Mouse (Mus musculus): ENCODE data around the gene Setd1b.
"Not testable (repeated sequence)": the region's sequence is repeated elsewhere in the genome, so short reads cannot be mapped to it uniquely, and the experiment has no call there.

Setd1b gene

DNA sequence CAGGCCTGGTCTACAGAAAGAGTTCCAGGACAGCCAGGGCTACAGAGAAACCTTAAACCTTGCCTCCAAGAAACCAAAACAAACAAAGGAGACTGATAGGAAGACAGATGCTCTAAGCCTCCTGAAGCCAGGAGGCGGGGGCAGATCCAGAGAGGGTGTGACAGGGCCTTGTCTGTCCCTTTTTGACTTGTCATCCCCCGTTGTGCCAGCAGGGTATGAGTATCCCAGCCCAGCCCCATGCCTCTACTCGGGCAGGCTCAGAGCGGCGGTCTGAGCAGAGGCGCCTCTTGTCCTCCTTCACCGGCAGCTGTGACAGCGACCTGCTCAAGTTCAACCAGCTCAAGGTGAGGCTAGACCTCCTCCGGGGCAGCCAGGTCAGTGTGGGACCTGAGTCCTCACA is 20.9 kb downstream of the Setd1b start:
- no peak for DNase-seq (ENCODE audit: low read depth)

DNA sequence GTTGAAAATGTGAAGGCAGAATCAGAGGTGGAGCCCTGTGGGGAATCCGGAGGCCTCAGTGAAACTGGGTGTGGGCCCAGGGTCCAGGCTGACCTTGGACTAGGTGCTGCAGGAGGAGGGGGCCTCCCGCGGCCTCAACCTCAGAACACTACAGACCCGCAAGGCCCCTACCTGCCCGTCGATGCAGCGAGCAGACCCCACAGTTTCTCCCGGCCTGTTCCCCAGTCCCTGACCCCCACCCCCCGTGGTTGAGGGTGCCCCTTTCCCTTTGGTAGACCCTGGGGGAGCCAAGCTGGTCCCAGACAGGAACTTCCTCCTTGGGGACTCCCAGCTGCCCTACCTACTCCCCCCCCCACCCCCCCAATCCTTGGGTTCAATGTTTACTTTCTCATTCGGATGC is 24.4 kb downstream of the Setd1b start:
- DNase-seq (ENCODE audit: low read depth) = no peak

DNA sequence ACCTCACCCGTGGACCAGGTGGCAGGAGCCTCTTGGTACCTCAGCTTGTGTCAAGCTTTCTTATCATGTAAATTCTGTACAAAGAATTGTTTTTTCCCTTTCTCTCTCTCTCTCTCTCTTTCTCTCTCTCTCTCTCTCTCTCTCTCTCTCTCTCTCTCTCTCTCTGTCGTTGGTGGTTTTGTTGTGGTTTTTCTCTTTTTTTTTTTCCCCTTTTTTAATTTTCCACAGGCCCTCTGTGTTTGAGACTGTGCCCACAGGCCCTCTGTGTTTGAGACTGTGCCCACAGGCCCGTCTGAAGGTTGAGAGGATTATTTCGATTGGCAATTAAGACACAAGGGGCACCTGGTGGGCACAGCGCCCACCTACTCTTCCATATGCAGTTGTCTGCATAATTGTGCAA is 25.6 kb downstream of the Setd1b start:
- no peak for DNase-seq (ENCODE audit: low read depth)

DNA sequence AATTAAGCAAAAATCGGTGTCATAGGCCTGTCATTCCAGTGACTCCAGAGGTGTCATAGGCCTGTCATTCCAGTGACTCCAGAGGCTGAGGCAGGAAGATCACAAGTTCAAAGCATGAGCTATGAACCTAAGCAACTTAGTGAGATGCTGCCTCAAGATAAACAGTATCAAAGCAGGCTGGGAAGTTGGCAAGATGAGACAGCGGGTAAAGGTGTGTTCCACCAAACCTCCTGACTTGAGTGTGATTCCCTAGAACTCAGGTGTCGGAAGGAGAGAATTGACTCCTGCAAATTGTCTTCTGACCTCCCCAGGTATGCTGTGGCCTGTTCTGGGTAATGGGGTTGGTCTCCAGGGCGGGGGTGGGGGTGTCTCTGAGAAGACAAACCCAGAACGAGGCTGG is 27.3 kb downstream of the Setd1b start, which contains the start of gene Psmd9:
TSS of gene Psmd9 (plus strand) at position 130 of the 400 bp plus-strand sequence.
- no peak for DNase-seq (ENCODE audit: low read depth)

- DNase-seq (ENCODE audit: low read depth) = peak; percentile 31
Measured at GRCm38 (mm10) chr5:123170365-123170764, 28.4 kb downstream of the Setd1b start.

- DNase-seq (ENCODE audit: low read depth) = peak; percentile 71
Measured at GRCm38 (mm10) chr5:123171646-123172350, 29.8 kb downstream of the Setd1b start.

GRCm38 (mm10) chr5:123178792-123179191 is 36.8 kb downstream of the Setd1b start:
- no peak for DNase-seq (ENCODE audit: low read depth)

DNA sequence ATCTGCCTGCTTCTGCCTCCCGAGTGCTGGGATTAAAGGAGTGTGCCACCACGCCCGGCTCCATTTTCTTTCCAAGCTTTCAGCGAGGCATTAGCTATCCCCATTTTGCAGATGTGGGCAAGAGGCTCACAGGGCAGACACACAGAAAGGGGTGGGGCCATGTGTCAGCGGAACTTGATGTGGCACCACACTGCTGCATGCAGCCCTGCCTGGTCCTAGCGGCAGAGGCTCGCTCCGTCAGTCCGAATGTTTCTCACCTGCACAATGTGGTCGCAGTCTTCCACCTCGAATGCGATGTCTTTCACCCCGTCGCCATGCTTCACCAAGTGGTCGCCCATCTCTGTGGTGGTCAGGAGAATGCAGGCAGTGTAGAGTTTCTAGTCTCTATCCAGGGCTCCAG is 38.4 kb downstream of the Setd1b start:
- DNase-seq (ENCODE audit: low read depth) = no peak

GRCm38 (mm10) chr5:123181536-123181935 is 39.5 kb downstream of the Setd1b start:
- no peak for DNase-seq (ENCODE audit: low read depth)

GRCm38 (mm10) chr5:123182651-123183050 is 40.7 kb downstream of the Setd1b start, which contains the start of gene Hpd:
TSS of gene Hpd (minus strand) at chr5:123182727.
- DNase-seq (ENCODE audit: low read depth) = no peak

DNA sequence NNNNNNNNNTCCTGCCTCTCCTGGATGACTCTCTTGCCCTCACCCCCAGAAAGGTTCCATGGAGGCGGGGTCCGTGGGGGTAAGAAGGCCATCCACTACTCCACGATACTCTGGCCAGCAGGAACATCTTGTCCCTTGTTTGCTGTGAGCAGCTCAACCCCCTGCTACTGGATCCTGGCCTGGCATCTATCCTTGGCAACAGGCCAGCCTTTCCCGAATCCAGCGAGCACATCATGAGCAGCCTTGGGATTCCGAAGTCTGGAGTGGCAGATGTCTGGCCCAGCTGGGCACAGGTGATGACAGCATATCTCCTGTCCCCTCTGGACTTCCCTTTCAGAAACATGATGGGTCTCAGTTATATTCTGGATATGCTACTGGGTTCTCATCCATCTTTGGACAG is 44.0 kb downstream of the Setd1b start:
- no peak for DNase-seq (ENCODE audit: low read depth)

- DNase-seq (ENCODE audit: low read depth) = no peak
Measured at GRCm38 (mm10) chr5:123187306-123187705, 45.3 kb downstream of the Setd1b start.

DNA sequence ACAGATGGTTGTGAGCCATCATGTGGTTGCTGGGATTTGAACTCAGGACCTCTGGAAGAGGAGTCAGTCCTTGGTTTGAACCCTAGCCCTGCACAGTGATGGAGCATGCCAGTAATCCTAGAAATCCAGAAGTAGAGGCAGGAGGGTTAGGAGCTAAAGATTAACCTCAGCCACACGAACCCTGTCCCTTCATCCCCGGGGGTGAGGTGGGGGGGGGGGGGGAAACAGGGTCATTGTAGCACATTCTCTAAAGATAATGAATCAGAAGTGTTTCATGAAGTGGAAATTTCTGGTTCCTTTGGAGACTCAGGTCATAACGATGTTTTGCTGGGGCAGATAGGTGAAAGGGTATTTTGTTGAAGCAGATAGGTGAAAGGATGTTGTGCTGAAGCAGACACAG is 48.9 kb downstream of the Setd1b start:
- no peak for DNase-seq (ENCODE audit: low read depth)

GRCm38 (mm10) chr5:123191427-123191826 is 49.4 kb downstream of the Setd1b start:
- DNase-seq (ENCODE audit: low read depth) = no peak

- DNase-seq (ENCODE audit: low read depth) = no peak
Measured at GRCm38 (mm10) chr5:123192606-123193150, 50.7 kb downstream of the Setd1b start.

DNA sequence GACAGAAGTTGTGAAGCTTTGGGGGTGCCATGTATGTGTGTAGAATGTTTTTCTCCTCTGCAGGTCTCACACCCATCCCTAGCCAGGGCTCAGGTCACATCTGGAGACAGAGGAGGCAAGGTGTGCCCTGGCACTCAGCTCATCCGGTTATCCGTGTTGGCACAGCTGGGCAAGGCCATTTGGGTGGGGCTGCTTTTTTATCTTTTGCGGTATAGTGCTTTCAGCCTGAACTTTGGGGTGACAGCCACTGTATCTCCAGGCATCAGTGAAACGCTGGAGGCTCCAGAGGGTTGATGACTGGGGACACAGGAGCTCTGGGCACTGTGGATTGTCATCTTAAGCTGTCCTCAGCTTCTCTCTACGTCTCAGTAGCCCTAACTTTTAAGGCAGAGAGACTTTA is 51.4 kb downstream of the Setd1b start:
- DNase-seq (ENCODE audit: low read depth) = no peak

DNA sequence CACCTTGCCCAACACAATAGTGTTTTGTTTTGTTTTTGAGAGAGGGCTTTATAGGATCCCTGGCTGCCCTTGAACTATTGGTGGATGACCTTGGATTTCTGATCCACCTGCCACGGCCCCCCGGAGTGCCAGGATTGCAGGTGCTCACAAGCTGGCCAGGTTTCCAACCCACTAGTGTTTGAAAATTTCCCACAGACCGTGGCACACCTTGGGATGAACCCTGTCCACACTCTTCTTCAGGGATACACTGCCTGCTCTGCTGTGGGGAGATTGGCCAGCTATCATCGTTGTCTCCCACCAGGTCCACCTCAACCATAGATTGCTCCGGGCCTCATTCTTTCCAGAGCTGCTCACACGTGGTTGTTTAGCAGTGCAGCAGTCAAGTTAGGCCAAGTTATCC is 52.9 kb downstream of the Setd1b start:
- DNase-seq (ENCODE audit: low read depth) = no peak

DNA sequence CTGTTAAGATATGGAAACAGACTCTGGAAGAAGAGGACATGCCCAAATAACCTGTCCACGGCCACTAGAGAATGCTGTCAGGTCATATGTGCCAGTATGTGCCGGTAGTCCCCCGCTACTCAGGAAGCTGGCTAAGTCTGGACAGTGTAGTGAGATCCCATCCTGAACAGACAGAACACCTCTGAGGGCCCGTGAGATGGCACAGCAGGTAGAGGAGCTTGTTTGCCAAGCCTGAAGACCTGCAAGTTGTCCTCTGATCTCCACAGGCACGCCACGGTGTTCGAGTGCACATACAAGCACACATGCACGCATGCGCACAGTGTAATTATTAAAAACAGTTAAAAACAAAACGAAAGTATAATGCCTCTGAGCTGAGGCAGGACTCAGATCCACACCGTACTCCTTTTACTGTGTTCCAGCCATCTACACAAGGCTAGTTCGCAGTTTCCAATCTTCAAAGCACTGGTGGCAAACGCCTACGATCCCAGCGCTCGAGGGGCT is 53.6 kb downstream of the Setd1b start:
- no peak for DNase-seq (ENCODE audit: low read depth)

DNA sequence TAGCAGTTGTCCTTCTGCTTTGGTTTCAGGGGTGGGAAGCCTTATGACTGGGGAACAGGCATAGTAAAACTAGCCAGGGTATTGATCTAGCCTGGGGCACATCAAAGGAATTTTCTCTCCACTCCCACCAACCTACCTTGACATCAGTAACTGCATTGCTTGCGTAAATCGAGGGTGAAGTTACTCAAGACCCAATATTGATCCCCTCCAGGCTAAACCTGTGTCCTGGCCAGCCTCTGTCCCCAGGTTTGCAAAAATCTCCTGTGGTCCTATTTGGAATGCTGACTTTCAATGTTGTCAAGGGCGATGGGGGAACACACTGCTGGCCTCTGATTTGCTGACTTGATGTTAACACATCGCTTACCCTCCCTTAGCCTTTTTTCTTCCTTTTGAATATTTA is 54.8 kb downstream of the Setd1b start:
- DNase-seq (ENCODE audit: low read depth) = no peak

GRCm38 (mm10) chr5:123198523-123198922 is 56.5 kb downstream of the Setd1b start:
- DNase-seq (ENCODE audit: low read depth) = no peak

GRCm38 (mm10) chr5:123200816-123201522 is 59.0 kb downstream of the Setd1b start:
- DNase-seq (ENCODE audit: low read depth) = not testable (repeated sequence)

- DNase-seq (ENCODE audit: low read depth) = no peak
Measured at GRCm38 (mm10) chr5:123201523-123201892, 59.5 kb downstream of the Setd1b start.

GRCm38 (mm10) chr5:123201987-123202386 is 60.0 kb downstream of the Setd1b start:
- DNase-seq (ENCODE audit: low read depth) = no peak

All from fibroblast of lung, adult 2 months (primary cell).